8 mouse cellular contexts compared by ENCODE assay signal in the genomic region with DNA sequence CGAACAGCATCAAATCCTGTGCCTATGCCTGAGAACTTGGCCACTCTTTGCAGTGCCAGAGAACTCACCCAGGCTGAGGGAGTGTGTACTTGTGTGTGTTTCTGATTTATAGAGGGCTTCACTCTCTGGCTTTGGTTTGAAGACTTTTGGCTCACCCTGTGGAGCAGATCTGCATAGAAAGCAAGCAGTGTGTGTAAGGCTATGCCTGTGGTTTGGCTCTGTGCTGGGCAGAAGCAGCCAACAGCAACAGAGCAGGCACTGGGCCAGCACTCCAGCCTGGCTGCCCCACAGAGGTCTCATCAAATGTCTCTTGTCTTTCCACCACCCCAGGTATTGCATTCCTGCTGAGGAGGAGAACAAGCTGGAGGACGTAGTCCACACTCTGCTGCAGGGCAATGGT.
DNase-seq lines count a peak whose midpoint lies in the region; ATAC-seq lines count a peak whose summit lies in the region.

No protein-coding gene starts in this region.

- no peak overlapping the region for H3K4me2 ChIP-seq in kidney, embryonic 15.5 days
- H3K4me2 ChIP-seq in embryonic facial prominence, embryonic 14.5 days (ENCODE audit: low read depth, low read length): no peak overlapping the region

- ATAC-seq in kidney, embryonic 15.5 days (replicated peaks; ENCODE audit: low FRiP score): no peak
- peak; percentile 80 for ATAC-seq in embryonic facial prominence, embryonic 14.5 days (ENCODE audit: low read depth)

- H3K9ac ChIP-seq in kidney, embryonic 15.5 days: no peak overlapping the region
- no peak overlapping the region for H3K9ac ChIP-seq in embryonic facial prominence, embryonic 14.5 days (ENCODE audit: low read depth, low read length)

- H3K27ac ChIP-seq in kidney, embryonic 15.5 days: no peak overlapping the region
- 0 out of 2 replicates have a peak overlapping the region, but pooled peaks have one; percentile 52 for H3K27ac ChIP-seq in embryonic facial prominence, embryonic 14.5 days (replicated peaks; ENCODE audit: low read depth, low read length)

- H3K4me1 ChIP-seq in kidney, embryonic 15.5 days: peaks cover 15% of the 10 kb centered on the region
- H3K4me1 ChIP-seq in embryonic facial prominence, embryonic 14.5 days (ENCODE audit: control insufficient read depth, insufficient read depth, low read length): peaks cover 29% of the 10 kb centered on the region

- H3K36me3 ChIP-seq in kidney, embryonic 15.5 days: peaks cover 91% of the 10 kb centered on the region
- peaks cover 91% of the 10 kb centered on the region for H3K36me3 ChIP-seq in embryonic facial prominence, embryonic 14.5 days (ENCODE audit: control insufficient read depth, insufficient read depth, low read length)

- H3K27me3 ChIP-seq in kidney, embryonic 15.5 days: no peaks in the 10 kb centered on the region
- no peaks in the 10 kb centered on the region for H3K27me3 ChIP-seq in embryonic facial prominence, embryonic 14.5 days (replicated peaks; ENCODE audit: control insufficient read depth, insufficient read depth, low read length)

- peak; percentile 68 for DNase-seq in kidney, adult 18-20 months
- peak; percentile 62 for DNase-seq in adrenal gland, postnatal 14 days
- DNase-seq in embryonic facial prominence, embryonic 14.5 days (ENCODE audit: low spot score): peak; percentile 89
- DNase-seq in kidney, adult 8-10 months: peak; percentile 51 to 59
- DNase-seq in retina, embryonic 14.5 days (ENCODE audit: low spot score): no peak
- DNase-seq in c-Kit-positive CD71-positive TER-119-positive erythroid progenitor cells, embryonic 14.5 days (ENCODE audit: low spot score): no peak
- DNase-seq in frontal cortex, adult 2 months (ENCODE audit: extremely low spot score in 1 of 2, low spot score in 1 of 2): no peak

- WGBS in kidney, embryonic 15.5 days: 76% methylated on average over 2 of the region's 2 CpGs
- 67% methylated on average over 2 of the region's 2 CpGs for WGBS in embryonic facial prominence, embryonic 14.5 days

- no peaks in the 10 kb centered on the region for H3K9me3 ChIP-seq in kidney, embryonic 15.5 days (replicated peaks)
- no peaks in the 10 kb centered on the region for H3K9me3 ChIP-seq in embryonic facial prominence, embryonic 14.5 days (ENCODE audit: control insufficient read depth, low read length)

- no peak overlapping the region for H3K4me3 ChIP-seq in kidney, embryonic 15.5 days (replicated peaks)
- H3K4me3 ChIP-seq in embryonic facial prominence, embryonic 14.5 days (ENCODE audit: low read depth, low read length): no peak overlapping the region

Comparison
In these comparisons a context has a peak if more than half of its experiments do, and no peak if none do; other contexts are left out.
1. DNase-seq: peak in kidney, adult 18-20 months (single experiment), adrenal gland, postnatal 14 days (single experiment), embryonic facial prominence, embryonic 14.5 days (single experiment) and kidney, adult 8-10 months (2 of 2); none in retina, embryonic 14.5 days (single experiment), c-Kit-positive CD71-positive TER-119-positive erythroid progenitor cells, embryonic 14.5 days (single experiment) and frontal cortex, adult 2 months (0 of 2).